Mouse (Mus musculus) CH12.LX (cell line): ENCODE measurements around the gene Gm42715. TPM values are rescaled to one million over a fixed set of nuclear protein-coding genes. Genes with fewer than 3 reads are reported as not detected.

Experiments
- DNase-seq: peaks from one replicate; pipeline ENCODE4 v3.0.0-alpha.2; 2013; ENCODE audit errors: extremely low read depth
- H3K27ac ChIP-seq: 2 replicates; pipeline ENCODE4 v1.5.1; 2012; ENCODE audit warnings: low read depth, mild to moderate bottlenecking, control low read depth, moderate library complexity; ENCODE audit not compliant: insufficient read depth
- H3K27me3 ChIP-seq: replicated peaks from 2 replicates; pipeline ENCODE3; 2012; ENCODE audit warnings: inconsistent platforms
- H3K36me3 ChIP-seq, 2 experiments: replicated peaks in 1 of 2; 2 replicates each; pipeline versions ENCODE3 to v1.6.1; 2012; ENCODE audit warnings: inconsistent platforms in 1 of 2, low read length in 1 of 2, mild to moderate bottlenecking in 1 of 2, mixed read lengths in 1 of 2, moderate library complexity in 1 of 2; ENCODE audit not compliant: control insufficient read depth in 1 of 2, insufficient read depth in 1 of 2
- H3K4me1 ChIP-seq, 2 experiments: 2 replicates each; pipeline ENCODE4 v1.6.1; 2012; ENCODE audit warnings: inconsistent platforms in 1 of 2, moderate library complexity in 1 of 2; ENCODE audit not compliant: insufficient read depth in 2 of 2, control insufficient read depth in 1 of 2
- H3K4me2 ChIP-seq: 2 replicates; pipeline ENCODE4 v1.6.1; 2012; ENCODE audit warnings: low read depth, mild to moderate bottlenecking, control low read depth; ENCODE audit not compliant: poor library complexity, insufficient read depth, severe bottlenecking
- H3K4me3 ChIP-seq, 3 experiments: fragments of 150-350 bp in 1 of 3; sonication (generic) in 1 of 3; replicated peaks in 1 of 3; 2 replicates each; pipeline versions ENCODE3 to v1.5.1; 2011 to 2012; ENCODE audit warnings: low read depth in 2 of 3, low read length in 2 of 3, mild to moderate bottlenecking in 2 of 3, moderate library complexity in 2 of 3, control low read depth in 1 of 3, improper control_type of control experiment in 1 of 3, inconsistent platforms in 1 of 3, mixed read lengths in 1 of 3; ENCODE audit not compliant: poor library complexity in 1 of 3
- H3K79me2 ChIP-seq: replicated peaks from 2 replicates; pipeline ENCODE4 v1.6.1; 2012; ENCODE audit warnings: mild to moderate bottlenecking, moderate library complexity; ENCODE audit not compliant: control insufficient read depth, poor library complexity, insufficient read depth, severe bottlenecking; ENCODE audit errors: extremely low read depth
- H3K9ac ChIP-seq: 2 replicates; pipeline ENCODE4 v1.6.1; 2012; ENCODE audit warnings: low read depth, mild to moderate bottlenecking, control low read depth, moderate library complexity; ENCODE audit not compliant: insufficient read depth
- H3K9me3 ChIP-seq: replicated peaks from 2 replicates; pipeline ENCODE3; 2012; ENCODE audit warnings: low read length, inconsistent platforms, mixed read lengths
- CHD1 ChIP-seq: IDR thresholded peaks from 2 replicates; pipeline ENCODE4 v1.6.1; 2012; ENCODE audit warnings: low read depth, low read length, improper control_type of control experiment, inconsistent platforms
- CHD2 ChIP-seq: IDR thresholded peaks from 2 replicates; pipeline ENCODE4 v1.6.1; 2011; ENCODE audit warnings: low read length, improper control_type of control experiment
- CTCF ChIP-seq, 2 experiments: IDR thresholded peaks in 1 of 2; conservative IDR thresholded peaks in 1 of 2; 2 replicates each; pipeline ENCODE4 v1.5.1; 2011 to 2012; ENCODE audit warnings: low read depth in 2 of 2, low read length in 2 of 2, improper control_type of control experiment in 1 of 2, inconsistent platforms in 1 of 2, mild to moderate bottlenecking in 1 of 2, moderate library complexity in 1 of 2
- E2F4 ChIP-seq: IDR thresholded peaks from 2 replicates; pipeline ENCODE4 v1.6.1; 2011; ENCODE audit warnings: low read depth, low read length, improper control_type of control experiment; ENCODE audit not compliant: insufficient replicate concordance
- ELF1 ChIP-seq: IDR thresholded peaks from 2 replicates; pipeline ENCODE4 v1.6.1; 2014; ENCODE audit warnings: low read depth, mild to moderate bottlenecking, inconsistent platforms, low read length, improper control_type of control experiment
- EP300 ChIP-seq: IDR thresholded peaks from 2 replicates; pipeline ENCODE4 v1.6.1; 2011; ENCODE audit warnings: low read length, improper control_type of control experiment
- ETS1 ChIP-seq: conservative IDR thresholded peaks from 2 replicates; pipeline ENCODE4 v1.6.1; 2012; ENCODE audit warnings: low read depth, mild to moderate bottlenecking, inconsistent platforms, low read length, improper control_type of control experiment, moderate library complexity
- GABPA ChIP-seq: IDR thresholded peaks from 2 replicates; pipeline ENCODE4 v1.6.1; 2012; ENCODE audit warnings: low read depth, low read length, improper control_type of control experiment, inconsistent platforms; ENCODE audit not compliant: insufficient replicate concordance
- IRF4 ChIP-seq: IDR thresholded peaks from 2 replicates; pipeline ENCODE4 v1.6.1; 2014; ENCODE audit warnings: low read depth, mild to moderate bottlenecking, inconsistent platforms, low read length, improper control_type of control experiment
- KAT2A ChIP-seq: IDR thresholded peaks from 2 replicates; pipeline ENCODE4 v1.6.1; 2012; ENCODE audit warnings: low read length, improper control_type of control experiment, inconsistent platforms; ENCODE audit not compliant: insufficient replicate concordance
- MAFK ChIP-seq: IDR thresholded peaks from 2 replicates; pipeline ENCODE4 v1.6.1; 2011; ENCODE audit warnings: low read length, improper control_type of control experiment; ENCODE audit not compliant: insufficient replicate concordance
- MAX ChIP-seq: IDR thresholded peaks from 2 replicates; pipeline ENCODE4 v1.6.1; 2011; ENCODE audit warnings: low read length, improper control_type of control experiment
- MEF2A ChIP-seq: IDR thresholded peaks from 2 replicates; pipeline ENCODE4 v1.6.1; 2014; ENCODE audit warnings: low read depth, mild to moderate bottlenecking, inconsistent platforms, low read length, improper control_type of control experiment, borderline replicate concordance
- MXI1 ChIP-seq: IDR thresholded peaks from 2 replicates; pipeline ENCODE4 v1.6.1; 2011; ENCODE audit warnings: mild to moderate bottlenecking, low read depth, low read length, improper control_type of control experiment
- NELFE ChIP-seq: IDR thresholded peaks from 2 replicates; pipeline ENCODE4 v1.6.1; 2011; ENCODE audit warnings: low read depth, low read length, improper control_type of control experiment
- NRF1 ChIP-seq: IDR thresholded peaks from 2 replicates; pipeline ENCODE4 v1.6.1; 2014; ENCODE audit warnings: low read depth, mild to moderate bottlenecking, inconsistent platforms, low read length, improper control_type of control experiment, moderate library complexity
- PAX5 ChIP-seq: IDR thresholded peaks from 2 replicates; pipeline ENCODE4 v1.6.1; 2012; ENCODE audit warnings: low read length, inconsistent platforms, mixed read lengths
- POLR2A ChIP-seq: IDR thresholded peaks from 2 replicates; pipeline ENCODE4 v1.6.1; 2011; ENCODE audit warnings: low read depth, mild to moderate bottlenecking, improper control_type of control experiment, low read length
- POLR2AphosphoS2 ChIP-seq: IDR thresholded peaks from 2 replicates; pipeline ENCODE4 v1.6.1; 2011; ENCODE audit warnings: low read depth, low read length, improper control_type of control experiment
- TBP ChIP-seq: conservative IDR thresholded peaks from 2 replicates; pipeline ENCODE4 v1.6.1; 2011; ENCODE audit warnings: low read depth, low read length, improper control_type of control experiment
- TCF12 ChIP-seq: IDR thresholded peaks from 2 replicates; pipeline ENCODE4 v1.6.1; 2014; ENCODE audit warnings: low read depth, mild to moderate bottlenecking, inconsistent platforms, low read length, improper control_type of control experiment
- USF1 ChIP-seq: IDR thresholded peaks from 2 replicates; pipeline ENCODE4 v1.6.1; 2014; ENCODE audit warnings: low read depth, mild to moderate bottlenecking, inconsistent platforms, low read length, improper control_type of control experiment
- ZKSCAN1 ChIP-seq: IDR thresholded peaks from 2 replicates; pipeline ENCODE4 v1.6.1; 2012; ENCODE audit warnings: low read depth, inconsistent platforms, low read length, improper control_type of control experiment, borderline replicate concordance
- ZMIZ1 ChIP-seq: IDR thresholded peaks from 2 replicates; pipeline ENCODE4 v1.6.1; 2012; ENCODE audit warnings: low read depth, mild to moderate bottlenecking, inconsistent platforms, low read length, improper control_type of control experiment
- dilution Hi-C: fragments of 300-500 bp; cut with MboI; formaldehyde crosslinking; loops from 2 replicates; pipeline ENCODE4 v1.14.3; 2020; ENCODE audit warnings: low sequenced_read_pairs; ENCODE audit not compliant: extremely low pct_unique_long_range_greater_than_20kb, extremely low pct_ligation_motif_present
- in situ Hi-C: fragments of 300-500 bp; cut with MboI; formaldehyde crosslinking; loops from 3 replicates; pipeline ENCODE4 v1.14.3; 2019; ENCODE audit warnings: low sequenced_read_pairs, low pct_ligation_motif_present, low pct_unique_long_range_greater_than_20kb, mixed read lengths
- polyA plus RNA-seq: library from polyadenylated mRNA; unstranded; fragments of >175 nt; gene quantifications from 2 replicates; pipeline ENCODE4 v1.2.1, GENCODE M21; 2012; ENCODE audit warnings: low read depth; ENCODE audit not compliant: insufficient read length
- total RNA-seq, 2 experiments: library from RNA; depleted of rRNA; stranded (reverse); fragments of 300-350 nt in 1 of 2; fragments of >200 nt in 1 of 2; gene quantifications; 2 replicates each; pipeline ENCODE4 v1.2.3; 2012 to 2014

Gene Gm42715
- total and polyA plus RNA-seq, 3 experiments = 5.8 to 14.1 (median 12.0) TPM

DNA sequence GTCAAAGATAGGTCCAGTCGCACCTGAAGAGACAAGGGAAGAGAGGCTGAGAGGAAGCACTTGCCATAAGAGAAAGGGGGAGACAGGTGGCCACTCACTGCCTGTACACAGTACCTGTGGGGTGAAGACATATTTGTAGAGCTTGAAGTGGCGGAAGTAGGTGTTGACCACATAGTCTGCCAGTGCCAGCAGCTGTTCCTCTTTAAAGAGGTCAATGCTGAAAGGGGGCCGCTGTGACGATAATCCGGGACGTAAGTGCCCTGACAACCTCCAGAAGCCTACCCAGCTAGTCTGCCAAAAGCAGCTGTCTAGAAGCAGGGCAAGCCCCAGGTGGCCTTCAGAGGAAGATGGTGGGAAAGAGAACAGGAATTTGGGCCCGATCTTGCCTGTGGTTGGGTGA lies 65.6 kb downstream of the Gm42715 start:
- H3K4me1 ChIP-seq = peaks cover 7 to 19% of the 10 kb centered on the region in 2 experiments; a peak in 3 of 4 replicates
- no peak for TF ChIP-seq KAT2A
- no peak for TF ChIP-seq NRF1
- no peak for TF ChIP-seq MAX
- no peak for TF ChIP-seq GABPA
- TF ChIP-seq POLR2A = no peak
- TF ChIP-seq MAFK = no peak
- TF ChIP-seq ZKSCAN1 = no peak
- TF ChIP-seq ELF1 = no peak
- TF ChIP-seq CHD1 = no peak
- peaks cover 13% of the 10 kb centered on the region for H3K79me2 ChIP-seq
- dilution Hi-C loops (no loop called here), in situ Hi-C loops (no loop called here)
- H3K4me2 ChIP-seq = no peak overlapping the region
- no peak overlapping the region for H3K9ac ChIP-seq
- H3K36me3 ChIP-seq = peaks cover 37 to 67% of the 10 kb centered on the region in 2 experiments
- H3K9me3 ChIP-seq = no peaks in the 10 kb centered on the region
- no peaks in the 10 kb centered on the region for H3K27me3 ChIP-seq
- no peak for DNase-seq
- H3K4me3 ChIP-seq = no peak overlapping the region
- H3K27ac ChIP-seq = no peak overlapping the region

DNA sequence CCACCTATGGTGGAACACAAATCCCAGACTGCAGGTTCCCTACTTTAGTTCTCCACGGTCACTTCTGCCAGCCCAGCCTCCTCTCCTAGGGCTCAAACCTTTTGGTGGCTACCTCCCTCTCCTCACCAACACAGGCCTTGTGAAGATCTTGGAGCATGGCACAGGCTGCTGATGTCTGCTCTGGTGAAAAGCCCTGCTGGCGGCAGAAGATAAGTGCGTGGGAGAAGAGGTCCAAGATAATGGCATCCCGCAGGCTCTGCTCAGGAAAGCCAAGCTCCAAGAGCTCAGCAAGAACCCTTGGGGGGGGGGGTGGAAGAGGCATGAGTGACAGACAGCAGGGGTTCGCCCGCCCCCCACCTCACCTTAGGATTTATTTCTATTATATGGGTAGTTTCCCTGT lies 66.8 kb downstream of the Gm42715 start:
- peaks cover 13% of the 10 kb centered on the region for H3K79me2 ChIP-seq
- H3K27me3 ChIP-seq = no peaks in the 10 kb centered on the region
- H3K27ac ChIP-seq = no peak overlapping the region
- no peak overlapping the region for H3K4me2 ChIP-seq
- no peak overlapping the region for H3K4me3 ChIP-seq
- H3K36me3 ChIP-seq = peaks cover 46 to 69% of the 10 kb centered on the region in 2 experiments
- H3K9ac ChIP-seq = no peak overlapping the region
- peaks cover 7 to 29% of the 10 kb centered on the region in 2 experiments; a peak in 3 of 4 replicates for H3K4me1 ChIP-seq
- dilution Hi-C loops = no loop called here
- H3K9me3 ChIP-seq = no peaks in the 10 kb centered on the region
- in situ Hi-C loops = no loop called here
- DNase-seq = no peak
- TF ChIP-seq PAX5 = no peak
- TF ChIP-seq NELFE = no peak
- no peak for TF ChIP-seq TBP
- no peak for TF ChIP-seq EP300
- TF ChIP-seq ZMIZ1 = no peak
- no peak for TF ChIP-seq CHD2
- no peak for TF ChIP-seq KAT2A
- TF ChIP-seq ETS1 = no peak
- TF ChIP-seq MAX = no peak
- TF ChIP-seq IRF4 = no peak
- no peak for TF ChIP-seq TCF12
- TF ChIP-seq CHD1 = no peak
- TF ChIP-seq E2F4 = no peak
- no peak for TF ChIP-seq MXI1
- no peak for TF ChIP-seq MEF2A
- no peak for TF ChIP-seq MAFK
- no peak for TF ChIP-seq POLR2A
- TF ChIP-seq POLR2AphosphoS2 = no peak
- TF ChIP-seq CTCF (conservative IDR thresholded peaks at IDR 0.05 in 1 of 2, IDR thresholded peaks at IDR 0.05 in 1 of 2; ENCODE audit: low read depth in 2 of 2, low read length in 2 of 2) = no peak
- TF ChIP-seq USF1 = no peak
